Mouse (Mus musculus) MEL (cell line): ENCODE data around the gene Olfr902. TPM values are rescaled to one million over a fixed set of nuclear protein-coding genes. Genes with fewer than 3 reads are reported as not detected.

Experiments used
- DNase-seq: peaks from one replicate; pipeline ENCODE4 v3.0.0; 2011; ENCODE audit warnings: low read depth, low spot score
- H3K27ac ChIP-seq: 2 replicates; pipeline ENCODE4 v1.5.1; 2012; ENCODE audit warnings: low read depth, mild to moderate bottlenecking, control low read depth, low read length, moderate library complexity; ENCODE audit not compliant: control insufficient read depth
- H3K27me3 ChIP-seq, 2 experiments: fragments of 150-350 bp in 1 of 2; sonication (generic) in 1 of 2; 2 replicates each; pipeline ENCODE4 v1.6.1; 2012; ENCODE audit warnings: low read length in 2 of 2, mild to moderate bottlenecking in 2 of 2, improper control_type of control experiment in 1 of 2, moderate library complexity in 1 of 2; ENCODE audit not compliant: insufficient read depth in 2 of 2, control insufficient read depth in 1 of 2
- H3K36me3 ChIP-seq, 2 experiments: 2 replicates each; pipeline ENCODE4 v1.6.1; 2012 to 2014; ENCODE audit warnings: low read length in 2 of 2, improper control_type of control experiment in 1 of 2, inconsistent platforms in 1 of 2, mild to moderate bottlenecking in 1 of 2; ENCODE audit not compliant: insufficient read depth in 2 of 2, control insufficient read depth in 1 of 2
- H3K4me1 ChIP-seq, 2 experiments: fragments of 150-350 bp in 1 of 2; sonication (generic) in 1 of 2; 2 replicates each; pipeline ENCODE4 v1.6.1; 2012; ENCODE audit warnings: low read length in 2 of 2, improper control_type of control experiment in 1 of 2, mild to moderate bottlenecking in 1 of 2; ENCODE audit not compliant: insufficient read depth in 2 of 2, control insufficient read depth in 1 of 2
- H3K4me3 ChIP-seq, 2 experiments: fragments of 150-350 bp in 1 of 2; sonication (generic) in 1 of 2; 2 replicates each; pipeline ENCODE4 v1.5.1; 2012; ENCODE audit warnings: low read depth in 2 of 2, low read length in 2 of 2, mild to moderate bottlenecking in 2 of 2, moderate library complexity in 2 of 2, control low read depth in 1 of 2, improper control_type of control experiment in 1 of 2; ENCODE audit not compliant: control insufficient read depth in 1 of 2, insufficient read depth in 1 of 2
- H3K79me2 ChIP-seq: 2 replicates; pipeline ENCODE4 v1.6.1; 2012; ENCODE audit warnings: mild to moderate bottlenecking, low read length, moderate library complexity; ENCODE audit not compliant: control insufficient read depth, poor library complexity, insufficient read depth
- H3K9ac ChIP-seq: 2 replicates; pipeline ENCODE4 v1.6.1; 2012; ENCODE audit warnings: low read depth, mild to moderate bottlenecking, control low read depth, low read length, moderate library complexity; ENCODE audit not compliant: control insufficient read depth, poor library complexity, severe bottlenecking
- H3K9me3 ChIP-seq: fragments of 150-350 bp; sonication (generic); replicated peaks from 2 replicates; pipeline ENCODE4 v1.6.1; 2012; ENCODE audit warnings: mild to moderate bottlenecking, low read length, improper control_type of control experiment, moderate library complexity; ENCODE audit not compliant: insufficient read depth
- BHLHE40 ChIP-seq: IDR thresholded peaks from 2 replicates; pipeline ENCODE4 v1.6.1; 2012; ENCODE audit warnings: low read depth, mild to moderate bottlenecking, inconsistent platforms, low read length, improper control_type of control experiment, borderline replicate concordance
- CHD2 ChIP-seq: IDR thresholded peaks from 2 replicates; pipeline ENCODE4 v1.6.1; 2011; ENCODE audit warnings: low read length, improper control_type of control experiment
- ELF1 ChIP-seq: IDR thresholded peaks from 2 replicates; pipeline ENCODE4 v1.6.1; 2014; ENCODE audit warnings: low read depth, mild to moderate bottlenecking, inconsistent platforms, low read length, improper control_type of control experiment, moderate library complexity
- EP300 ChIP-seq, 2 experiments: IDR thresholded peaks; 2 replicates each; pipeline ENCODE4 v1.6.1; 2011; ENCODE audit warnings: improper control_type of control experiment in 2 of 2, low read length in 2 of 2, low read depth in 1 of 2, mild to moderate bottlenecking in 1 of 2
- ETS1 ChIP-seq: IDR thresholded peaks from 2 replicates; pipeline ENCODE4 v1.6.1; 2012; ENCODE audit warnings: low read depth, mild to moderate bottlenecking, inconsistent platforms, low read length, improper control_type of control experiment, moderate library complexity
- GABPA ChIP-seq: IDR thresholded peaks from 2 replicates; pipeline ENCODE4 v1.6.1; 2012; ENCODE audit warnings: low read depth, mild to moderate bottlenecking, inconsistent platforms, low read length, improper control_type of control experiment, moderate library complexity
- GATA1 ChIP-seq: IDR thresholded peaks from 2 replicates; pipeline ENCODE4 v1.6.1; 2011; ENCODE audit warnings: low read depth, low read length, improper control_type of control experiment
- HCFC1 ChIP-seq: IDR thresholded peaks from 2 replicates; pipeline ENCODE4 v1.6.1; 2012; ENCODE audit warnings: low read depth, mild to moderate bottlenecking, inconsistent platforms, low read length, improper control_type of control experiment, moderate library complexity
- JUND ChIP-seq: IDR thresholded peaks from 2 replicates; pipeline ENCODE4 v1.6.1; 2011; ENCODE audit warnings: low read depth, mild to moderate bottlenecking, improper control_type of control experiment, low read length
- KAT2A ChIP-seq: conservative IDR thresholded peaks from 2 replicates; pipeline ENCODE4 v1.6.1; 2012; ENCODE audit warnings: low read depth, low read length, improper control_type of control experiment, inconsistent platforms
- MAFK ChIP-seq: IDR thresholded peaks from 2 replicates; pipeline ENCODE4 v1.6.1; 2011; ENCODE audit warnings: low read depth, mild to moderate bottlenecking, low read length, improper control_type of control experiment, borderline replicate concordance
- MYC ChIP-seq: IDR thresholded peaks from 2 replicates; pipeline ENCODE4 v1.6.1; 2011; ENCODE audit warnings: low read depth, mild to moderate bottlenecking, low read length, improper control_type of control experiment, moderate library complexity
- NELFE ChIP-seq: IDR thresholded peaks from 2 replicates; pipeline ENCODE4 v1.6.1; 2011; ENCODE audit warnings: low read depth, low read length, improper control_type of control experiment
- NRF1 ChIP-seq: IDR thresholded peaks from 2 replicates; pipeline ENCODE4 v1.6.1; 2014; ENCODE audit warnings: low read depth, mild to moderate bottlenecking, inconsistent platforms, low read length, improper control_type of control experiment, moderate library complexity; ENCODE audit not compliant: poor library complexity, insufficient read depth, severe bottlenecking
- POLR2A ChIP-seq, 2 experiments: IDR thresholded peaks; 2 replicates each; pipeline ENCODE4 v1.6.1; 2011 to 2012; ENCODE audit warnings: low read length in 2 of 2, mild to moderate bottlenecking in 2 of 2, control low read depth in 1 of 2, improper control_type of control experiment in 1 of 2, low read depth in 1 of 2, moderate library complexity in 1 of 2; ENCODE audit not compliant: control insufficient read depth in 1 of 2, insufficient read depth in 1 of 2, poor library complexity in 1 of 2
- POLR2AphosphoS2 ChIP-seq: IDR thresholded peaks from 2 replicates; pipeline ENCODE4 v1.6.1; 2011; ENCODE audit warnings: low read length, improper control_type of control experiment
- POLR2AphosphoS5 ChIP-seq: IDR thresholded peaks from 2 replicates; pipeline ENCODE4 v1.6.1; 2012; ENCODE audit warnings: low read depth, borderline replicate concordance, mild to moderate bottlenecking, inconsistent platforms, low read length, moderate library complexity, mixed read lengths
- RAD21 ChIP-seq: IDR thresholded peaks from 2 replicates; pipeline ENCODE4 v1.6.1; 2011; ENCODE audit warnings: mild to moderate bottlenecking, low read depth, low read length, improper control_type of control experiment
- RCOR1 ChIP-seq: IDR thresholded peaks from 2 replicates; pipeline ENCODE4 v1.6.1; 2012; ENCODE audit warnings: low read depth, mild to moderate bottlenecking, inconsistent platforms, low read length, improper control_type of control experiment
- TAL1 ChIP-seq: IDR thresholded peaks from 2 replicates; pipeline ENCODE4 v1.6.1; 2012; ENCODE audit warnings: mild to moderate bottlenecking, inconsistent platforms, low read length, moderate library complexity, mixed read lengths
- TBP ChIP-seq: IDR thresholded peaks from 2 replicates; pipeline ENCODE4 v1.8.0; 2011; ENCODE audit warnings: low read depth, low read length, improper control_type of control experiment
- UBTF ChIP-seq: IDR thresholded peaks from 2 replicates; pipeline ENCODE4 v1.6.1; 2012; ENCODE audit warnings: low read depth, mild to moderate bottlenecking, inconsistent platforms, low read length, improper control_type of control experiment, moderate library complexity, borderline replicate concordance; ENCODE audit not compliant: insufficient read depth
- polyA plus RNA-seq, 2 experiments: library from polyadenylated mRNA; stranded (reverse) in 1 of 2; unstranded in 1 of 2; fragments of >175 nt in 1 of 2; fragments of >200 nt in 1 of 2; gene quantifications; 2 replicates each; pipeline versions ENCODE4 v1.2.1 to v1.2.4; 2012; ENCODE audit warnings: low replicate concordance in 2 of 2, low read depth in 1 of 2; ENCODE audit not compliant: insufficient read length in 2 of 2, insufficient read depth in 1 of 2, missing spikeins in 1 of 2
- total RNA-seq: library from RNA; depleted of rRNA; stranded (reverse); fragments of 300-350 nt; gene quantifications from 2 replicates; pipeline ENCODE4 v1.2.3, GENCODE M21; 2012

The Olfr902 gene
- total and polyA plus RNA-seq, 3 experiments = not detected

DNA sequence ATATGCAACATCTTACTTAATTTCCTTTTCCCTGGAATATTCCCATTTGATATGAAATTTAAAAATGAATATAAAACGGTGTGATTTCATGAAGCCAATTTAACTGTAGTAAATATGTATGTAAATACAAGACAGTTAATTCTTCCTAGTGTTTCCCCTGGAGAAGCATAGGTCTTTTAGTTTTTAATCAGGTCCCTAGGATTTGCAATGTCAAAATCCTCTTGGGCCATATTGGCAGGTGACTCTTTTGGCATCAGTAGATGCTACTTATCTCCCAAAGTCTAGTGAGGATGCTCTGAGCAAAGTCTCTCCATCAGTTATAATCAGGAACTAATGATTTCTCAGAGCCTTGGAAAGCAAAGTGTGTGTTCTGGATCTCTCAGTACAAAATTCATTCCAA lies 18.3 kb upstream of the Olfr902 start, which contains the start of gene Olfr901:
TSS of gene Olfr901 (plus strand) at position 301 of the 400 bp plus-strand sequence.
- H3K36me3 ChIP-seq = no peaks in the 10 kb centered on the region
- H3K79me2 ChIP-seq = no peaks in the 10 kb centered on the region
- H3K4me3 ChIP-seq = no peak within 1 kb of the TSS
- H3K27me3 ChIP-seq = no peaks in the 10 kb centered on the region
- no peak within 1 kb of the TSS for H3K9ac ChIP-seq
- no peaks in the 10 kb centered on the region for H3K4me1 ChIP-seq
- no peak within 1 kb of the TSS for H3K27ac ChIP-seq
- no peaks in the 10 kb centered on the region for H3K9me3 ChIP-seq
- TF ChIP-seq MAFK (no peak), RCOR1 (no peak), POLR2A (IDR thresholded peaks at IDR 0.05; ENCODE audit: control insufficient read depth in 1 of 2, insufficient read depth in 1 of 2, low read depth in 1 of 2, low read length in 2 of 2, poor library complexity in 1 of 2) (no peak), HCFC1 (no peak), MYC (no peak), CHD2 (no peak), UBTF (no peak), TAL1 (no peak), POLR2AphosphoS5 (no peak), GATA1 (no peak), JUND (no peak), EP300 (IDR thresholded peaks at IDR 0.05; ENCODE audit: low read depth in 1 of 2, low read length in 2 of 2) (no peak), TBP (no peak), ETS1 (no peak), BHLHE40 (no peak)
- TF ChIP-seq, all 39 proteins: peak for 0
- no peak for DNase-seq

DNA sequence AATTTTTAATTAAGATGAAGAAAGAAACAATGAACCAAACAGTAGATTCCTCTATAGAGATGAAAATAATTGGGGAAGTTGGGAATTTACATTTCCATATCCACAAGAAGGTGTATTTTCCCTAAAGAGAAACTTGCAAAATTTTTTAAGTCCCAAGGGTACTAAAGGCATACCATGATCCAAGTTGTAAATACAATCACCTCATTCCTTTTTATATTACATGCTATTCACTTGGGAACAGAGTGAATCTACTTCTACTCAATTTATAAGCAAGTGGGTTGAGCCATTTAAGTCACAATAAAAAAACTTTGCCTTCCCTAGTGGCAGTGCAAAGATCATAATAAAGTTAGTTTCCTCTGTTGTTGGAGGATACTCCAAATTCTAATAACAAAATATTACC lies 15.4 kb downstream of the Olfr902 start, which contains the start of gene Olfr904:
TSS of gene Olfr904 (plus strand) at position 301 of the 400 bp plus-strand sequence.
- H3K27me3 ChIP-seq = no peaks in the 10 kb centered on the region
- no peaks in the 10 kb centered on the region for H3K36me3 ChIP-seq
- no peaks in the 10 kb centered on the region for H3K79me2 ChIP-seq
- H3K4me3 ChIP-seq = no peak within 1 kb of the TSS
- H3K9ac ChIP-seq = no peak within 1 kb of the TSS
- DNase-seq = no peak
- no peaks in the 10 kb centered on the region for H3K4me1 ChIP-seq
- TF ChIP-seq KAT2A (no peak), GABPA (no peak), NRF1 (no peak), POLR2AphosphoS5 (no peak), RAD21 (no peak), TBP (no peak), POLR2AphosphoS2 (no peak), MAFK (no peak), NELFE (no peak), ELF1 (no peak), EP300 (IDR thresholded peaks at IDR 0.05; ENCODE audit: low read depth in 1 of 2, low read length in 2 of 2) (no peak)
- no peaks in the 10 kb centered on the region for H3K9me3 ChIP-seq
- H3K27ac ChIP-seq = no peak within 1 kb of the TSS
